Mouse (Mus musculus) small intestine, adult 2 months (tissue): ENCODE data around the gene Gm4792. TPM values are rescaled to one million over a fixed set of nuclear protein-coding genes. Genes with fewer than 3 reads are reported as not detected.

Source experiments
- H3K27ac ChIP-seq: fragments of 200-500 bp; 2 replicates; pipeline ENCODE4 v1.5.1; 2012; ENCODE audit warnings: low read depth, low read length, control low read depth, inconsistent platforms; ENCODE audit not compliant: insufficient read depth
- H3K27me3 ChIP-seq: fragments of 200-500 bp; 2 replicates; pipeline ENCODE4 v1.6.1; 2012; ENCODE audit warnings: mild to moderate bottlenecking, moderate library complexity, low read length, inconsistent platforms; ENCODE audit not compliant: control insufficient read depth, insufficient read depth
- H3K36me3 ChIP-seq: fragments of 200-500 bp; 2 replicates; pipeline ENCODE4 v1.6.1; 2012; ENCODE audit warnings: mild to moderate bottlenecking, low read length, control low read depth, inconsistent platforms; ENCODE audit not compliant: control insufficient read depth, insufficient read depth
- H3K4me1 ChIP-seq: fragments of 200-500 bp; 2 replicates; pipeline ENCODE4 v1.6.1; 2012; ENCODE audit warnings: low read length, inconsistent platforms, mixed read lengths; ENCODE audit not compliant: control insufficient read depth, insufficient read depth, insufficient read length
- H3K4me3 ChIP-seq: fragments of 200-500 bp; 2 replicates; pipeline ENCODE4 v1.5.1; 2012; ENCODE audit warnings: low read depth, mild to moderate bottlenecking, control low read depth, inconsistent platforms, low read length, moderate library complexity
- CTCF ChIP-seq: fragments of 200-500 bp; IDR thresholded peaks from 2 replicates; pipeline ENCODE4 v1.5.1; 2012; ENCODE audit warnings: low read depth, mild to moderate bottlenecking, control low read depth, inconsistent platforms, low read length, moderate library complexity, mixed read lengths; ENCODE audit not compliant: insufficient replicate concordance, insufficient read length; ENCODE audit errors: extremely low read depth
- POLR2A ChIP-seq: fragments of 200-500 bp; IDR thresholded peaks from 2 replicates; pipeline ENCODE4 v1.6.1; 2012; ENCODE audit warnings: low read depth, mild to moderate bottlenecking, control low read depth, inconsistent platforms, low read length, moderate library complexity
- WGBS: fragments of 180-500 bp; shearing (Covaris S2); methylation state at CpG from one replicate; pipeline ENCODE4 v1.1.7; 2018; 5-methylcytosine and 5-hydroxymethylcytosine counted together
- polyA plus RNA-seq: library from polyadenylated mRNA; depleted of rRNA; stranded (reverse); fragments of >200 nt; gene quantifications from 2 replicates; pipeline ENCODE4 v1.2.3, GENCODE M21; 2012; rRNA removed

Gm4792 gene
- polyA plus RNA-seq = not detected in 2 replicates

GRCm38 (mm10) chr10:94298471-94298870 lies at the start of gene Gm4792:
Gm4792 (minus strand) TSS chr10:94298703.
- Histone ChIP-seq H3K27ac (no peak within 1 kb of the TSS), H3K4me3 (no peak within 1 kb of the TSS), H3K27me3 (no peaks in the 10 kb centered on the region), H3K36me3 (no peaks in the 10 kb centered on the region), H3K4me1 (no peaks in the 10 kb centered on the region)
- 66% methylated on average over 3 of the region's 3 CpGs for WGBS
- no peak for TF ChIP-seq POLR2A
- TF ChIP-seq CTCF = no peak

- H3K27me3 ChIP-seq = no peaks in the 10 kb centered on the region
- H3K27ac ChIP-seq = no peak overlapping the region
- TF ChIP-seq CTCF = no peak
- TF ChIP-seq POLR2A = no peak
- H3K4me1 ChIP-seq = no peaks in the 10 kb centered on the region
- H3K4me3 ChIP-seq = no peak overlapping the region
- no peaks in the 10 kb centered on the region for H3K36me3 ChIP-seq
- 94% methylated on average over 10 of the region's 10 CpGs for WGBS
These were observed 49.5 kb upstream of the Gm4792 start for GRCm38 (mm10) chr10:94347959-94348358.

- WGBS = 73% methylated on average over 10 of the region's 10 CpGs
- Histone ChIP-seq H3K27me3 (no peaks in the 10 kb centered on the region), H3K36me3 (no peaks in the 10 kb centered on the region), H3K4me3 (no peak overlapping the region), H3K27ac (no peak overlapping the region), H3K4me1 (no peaks in the 10 kb centered on the region)
- no peak for TF ChIP-seq CTCF
- TF ChIP-seq POLR2A = no peak
These were observed 48.8 kb upstream of the Gm4792 start for GRCm38 (mm10) chr10:94347296-94347695.

GRCm38 (mm10) chr10:94346596-94346995 lies 48.1 kb upstream of the Gm4792 start:
- H3K36me3 ChIP-seq = no peaks in the 10 kb centered on the region
- H3K27me3 ChIP-seq = no peaks in the 10 kb centered on the region
- H3K27ac ChIP-seq = no peak overlapping the region
- H3K4me1 ChIP-seq = no peaks in the 10 kb centered on the region
- TF ChIP-seq CTCF (no peak), POLR2A (no peak)
- H3K4me3 ChIP-seq = no peak overlapping the region
- 92% methylated on average over 7 of the region's 7 CpGs for WGBS

- Histone ChIP-seq H3K4me1 (no peaks in the 10 kb centered on the region), H3K36me3 (no peaks in the 10 kb centered on the region), H3K4me3 (no peak overlapping the region), H3K27me3 (no peaks in the 10 kb centered on the region), H3K27ac (no peak overlapping the region)
- no peak for TF ChIP-seq POLR2A
- TF ChIP-seq CTCF = no peak
- 83% methylated on average over 7 of the region's 7 CpGs for WGBS
These were observed 47.2 kb upstream of the Gm4792 start for GRCm38 (mm10) chr10:94345509-94346252.

- WGBS = 54% methylated on average over 22 of the region's 22 CpGs
- TF ChIP-seq CTCF (no peak), POLR2A (no peak)
- Histone ChIP-seq H3K4me3 (no peak overlapping the region), H3K36me3 (no peaks in the 10 kb centered on the region), H3K27me3 (no peaks in the 10 kb centered on the region), H3K4me1 (no peaks in the 10 kb centered on the region), H3K27ac (no peak overlapping the region)
These were observed 46.3 kb upstream of the Gm4792 start for GRCm38 (mm10) chr10:94344631-94345417.

GRCm38 (mm10) chr10:94343581-94343980 lies 45.1 kb upstream of the Gm4792 start:
- H3K27ac ChIP-seq = no peak overlapping the region
- H3K36me3 ChIP-seq = no peaks in the 10 kb centered on the region
- no peaks in the 10 kb centered on the region for H3K4me1 ChIP-seq
- WGBS = 80% methylated on average over 7 of the region's 7 CpGs
- no peaks in the 10 kb centered on the region for H3K27me3 ChIP-seq
- no peak overlapping the region for H3K4me3 ChIP-seq
- no peak for TF ChIP-seq POLR2A
- TF ChIP-seq CTCF = no peak
